Mouse (Mus musculus): ENCODE measurements around the gene Panx2.

Gene Panx2

DNA sequence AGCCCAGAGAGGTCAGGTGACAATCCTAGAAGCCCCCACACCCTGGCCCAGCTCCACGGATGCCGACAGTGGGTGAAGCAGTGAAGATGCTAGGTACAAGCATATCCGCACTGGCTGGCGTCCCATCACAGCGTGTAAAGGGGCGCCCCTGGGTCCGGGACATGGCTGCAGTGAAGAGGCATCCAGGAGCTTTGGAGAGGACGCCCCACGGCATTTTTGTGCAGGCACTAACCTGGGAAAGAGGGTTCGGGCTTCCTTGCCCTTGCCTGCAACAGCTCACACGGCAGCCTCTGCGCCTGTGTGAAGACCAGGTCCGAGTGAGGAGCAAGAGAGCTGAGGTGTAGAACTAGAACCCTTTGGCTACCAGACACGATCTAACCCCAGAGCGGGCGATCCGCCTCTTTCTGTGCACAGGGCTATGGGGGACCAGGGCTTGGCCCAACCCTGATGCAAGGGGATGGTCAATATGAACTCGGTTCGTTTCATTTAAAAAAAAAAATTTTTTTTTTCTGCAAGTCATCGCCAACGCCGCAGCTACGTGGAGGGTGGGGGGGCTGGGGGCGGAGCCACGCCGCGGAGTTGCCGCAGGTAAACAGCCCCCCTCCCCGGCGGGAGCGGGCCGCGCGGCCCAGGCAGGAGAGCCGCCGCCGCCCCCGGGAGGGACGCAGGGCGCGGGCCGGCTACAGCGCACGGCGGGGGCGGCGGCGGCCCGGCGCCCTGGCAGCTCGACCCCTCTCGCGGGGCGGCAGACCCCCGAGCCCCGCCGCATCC lies at the start of gene Panx2:
Gene Panx2, plus strand, starts transcription at position 574 of the 771 bp plus-strand sequence.
- peak; percentile 6 for DNase-seq (ENCODE audit: low spot score)

DNA sequence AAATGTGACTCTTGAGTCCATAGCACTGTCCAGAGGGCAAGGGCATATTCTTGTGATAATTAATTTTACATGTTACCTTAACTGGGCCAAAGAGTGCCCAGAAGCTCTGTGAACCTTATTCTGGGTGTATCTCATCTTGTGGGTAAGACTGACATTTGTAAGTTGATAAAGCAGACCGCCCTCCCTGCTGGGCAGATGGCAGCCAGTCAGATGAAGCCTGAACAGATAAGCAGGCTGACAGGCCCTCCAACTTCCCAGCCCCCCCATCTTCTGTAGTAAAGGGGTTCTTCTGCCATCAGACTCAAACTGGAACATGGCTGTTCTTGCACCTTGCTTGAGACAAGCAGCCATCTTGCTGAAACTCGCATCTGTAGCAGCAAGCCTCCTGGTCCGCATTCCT lies 42.8 kb upstream of the Panx2 start:
- no peak for DNase-seq (ENCODE audit: low spot score)

DNA sequence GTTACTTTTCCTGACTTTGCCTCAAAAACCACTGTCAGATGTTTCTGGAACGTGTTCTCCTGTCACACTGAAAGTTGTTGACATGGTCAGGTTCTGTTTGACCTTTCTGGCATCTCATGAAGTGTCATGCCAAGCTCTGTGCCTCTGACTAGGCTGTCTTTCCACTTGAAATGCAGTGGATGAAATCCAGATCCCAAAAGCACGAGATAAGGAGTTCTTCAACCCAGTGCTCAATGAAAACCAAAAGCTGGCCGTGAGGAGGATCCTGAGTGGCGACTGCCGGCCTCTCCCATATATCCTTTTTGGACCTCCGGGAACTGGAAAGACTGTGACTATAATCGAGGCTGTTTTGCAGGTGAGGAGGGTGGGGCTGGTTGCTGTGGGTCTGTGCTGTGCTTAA lies 39.4 kb upstream of the Panx2 start:
- no peak for DNase-seq (ENCODE audit: low spot score)

DNA sequence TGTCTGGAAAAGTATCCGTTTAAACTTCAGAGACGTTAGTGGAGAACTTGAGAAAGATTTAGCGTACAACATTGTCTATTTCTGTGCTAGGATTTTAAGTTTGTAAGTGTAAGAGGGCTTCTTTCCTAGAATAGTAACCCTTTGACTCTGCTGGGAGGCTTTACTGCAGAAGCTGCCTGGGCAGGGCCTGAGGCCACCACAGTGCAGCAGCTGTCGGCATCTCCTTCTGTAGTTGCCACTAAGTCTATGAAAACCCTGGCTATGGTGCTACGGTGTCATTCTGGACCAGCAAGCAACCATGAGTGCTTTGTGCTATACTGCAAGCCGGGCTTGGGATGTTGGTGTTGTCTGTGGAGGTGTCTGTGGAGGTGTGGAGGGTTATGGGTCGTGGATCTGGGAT lies 39.0 kb upstream of the Panx2 start:
- DNase-seq (ENCODE audit: low spot score) = no peak

DNA sequence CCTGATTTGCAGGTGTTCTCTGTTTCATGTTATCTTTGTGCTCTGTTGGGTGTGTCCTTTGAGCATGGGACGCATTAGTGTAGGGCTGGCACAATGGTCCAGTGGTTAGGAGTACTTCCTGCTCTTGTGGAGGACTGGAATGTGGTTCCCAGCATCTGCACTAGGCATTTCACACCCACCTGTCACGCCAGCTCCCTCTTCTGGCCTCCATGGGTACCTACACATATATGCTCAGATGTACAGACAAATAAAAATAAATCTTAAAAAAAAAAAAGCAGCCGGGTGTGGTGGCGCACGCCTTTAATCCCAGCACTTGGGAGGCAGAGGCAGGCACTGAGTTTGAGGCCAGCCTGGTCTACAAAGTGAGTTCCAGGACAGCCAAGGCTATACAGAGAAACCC lies 15.2 kb upstream of the Panx2 start:
- DNase-seq (ENCODE audit: low spot score) = no peak

DNA sequence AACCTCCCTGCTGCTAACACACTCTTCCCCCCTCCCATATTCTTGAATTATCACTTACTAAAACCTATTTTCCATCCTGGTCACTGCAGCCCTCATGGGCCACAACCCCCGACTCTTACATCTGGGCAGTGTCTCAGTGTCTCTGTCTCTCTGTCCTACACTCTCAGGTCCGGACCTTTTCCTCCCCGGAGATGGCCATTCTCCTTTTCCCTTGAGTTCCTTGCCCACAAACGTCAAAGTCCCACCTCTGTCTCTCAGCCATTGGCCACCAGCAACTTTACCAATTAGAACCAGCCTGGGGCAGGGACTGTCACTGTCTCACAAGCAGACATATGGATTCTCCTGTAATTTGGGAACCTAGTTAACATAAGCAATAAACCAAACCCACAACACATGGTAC lies 13.2 kb upstream of the Panx2 start:
- DNase-seq (ENCODE audit: low spot score) = no peak

DNA sequence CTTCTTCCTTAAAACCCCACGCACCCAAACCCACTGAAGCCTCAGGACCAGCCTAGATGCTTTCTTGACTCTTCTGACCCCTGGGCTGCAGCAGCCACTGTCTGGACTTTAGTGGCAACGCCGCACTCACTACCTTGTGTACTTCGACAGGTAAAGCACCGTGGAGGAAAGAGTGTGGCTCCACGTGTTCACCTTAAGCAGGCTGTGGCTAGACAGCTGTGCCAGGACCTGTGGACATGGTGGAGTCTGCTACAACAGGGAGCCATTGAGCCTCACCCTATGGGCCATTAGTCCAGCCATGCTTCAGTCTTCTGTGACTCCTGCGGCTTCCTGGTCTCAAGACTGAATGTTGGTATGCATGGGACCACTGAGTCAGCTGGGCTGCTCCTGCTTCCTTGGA lies 4.9 kb upstream of the Panx2 start:
- DNase-seq (ENCODE audit: low spot score) = no peak

DNA sequence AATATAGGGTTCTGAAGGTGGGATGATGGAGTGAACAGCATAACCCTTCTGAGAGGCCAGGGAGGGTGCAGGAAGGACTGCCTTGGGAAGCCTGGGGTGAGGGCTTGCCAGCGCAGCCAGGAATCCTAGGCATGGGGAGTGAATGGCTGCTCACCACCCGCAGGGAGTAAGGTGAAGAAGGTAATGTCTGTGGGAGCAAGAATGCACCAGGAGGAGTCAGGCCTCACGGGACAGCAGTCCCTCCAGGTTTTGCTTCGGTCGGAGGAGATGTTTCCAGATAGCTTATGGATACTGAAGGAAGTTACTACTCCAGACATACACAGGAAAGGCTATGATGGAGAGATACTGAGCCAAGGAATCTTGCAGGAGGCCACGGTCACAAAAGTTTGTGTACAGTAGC lies 798 bp upstream of the Panx2 start:
- peak; percentile 12 for DNase-seq (ENCODE audit: low spot score)

DNA sequence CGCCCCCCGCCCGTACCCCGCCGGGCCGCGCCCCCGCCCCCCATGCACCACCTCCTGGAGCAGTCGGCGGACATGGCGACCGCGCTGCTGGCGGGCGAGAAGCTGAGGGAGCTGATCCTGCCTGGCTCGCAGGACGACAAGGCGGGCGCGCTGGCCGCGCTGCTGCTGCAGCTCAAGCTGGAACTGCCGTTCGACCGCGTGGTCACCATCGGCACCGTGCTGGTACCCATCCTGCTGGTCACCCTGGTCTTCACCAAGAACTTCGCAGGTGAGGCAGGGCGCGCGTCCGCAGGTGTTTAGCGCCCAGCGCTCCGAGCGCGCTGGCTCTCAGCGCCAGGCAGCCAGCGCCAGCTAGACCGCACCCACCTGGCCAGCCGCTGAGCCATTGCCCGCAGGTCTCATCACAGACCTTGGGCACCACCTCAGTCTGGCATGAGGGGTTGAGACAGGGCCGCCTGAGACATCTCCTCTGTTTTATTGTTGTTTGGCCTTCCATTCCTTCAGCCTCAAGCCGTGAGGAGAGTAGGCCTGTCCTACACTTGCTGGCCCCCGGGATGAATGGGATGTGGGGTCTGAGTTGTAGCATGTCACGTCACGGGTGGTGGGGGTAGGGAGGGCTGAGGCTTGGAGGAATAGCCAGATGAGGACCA lies 623 bp downstream of the Panx2 start:
- DNase-seq (ENCODE audit: low spot score) = peak; percentile 29

DNA sequence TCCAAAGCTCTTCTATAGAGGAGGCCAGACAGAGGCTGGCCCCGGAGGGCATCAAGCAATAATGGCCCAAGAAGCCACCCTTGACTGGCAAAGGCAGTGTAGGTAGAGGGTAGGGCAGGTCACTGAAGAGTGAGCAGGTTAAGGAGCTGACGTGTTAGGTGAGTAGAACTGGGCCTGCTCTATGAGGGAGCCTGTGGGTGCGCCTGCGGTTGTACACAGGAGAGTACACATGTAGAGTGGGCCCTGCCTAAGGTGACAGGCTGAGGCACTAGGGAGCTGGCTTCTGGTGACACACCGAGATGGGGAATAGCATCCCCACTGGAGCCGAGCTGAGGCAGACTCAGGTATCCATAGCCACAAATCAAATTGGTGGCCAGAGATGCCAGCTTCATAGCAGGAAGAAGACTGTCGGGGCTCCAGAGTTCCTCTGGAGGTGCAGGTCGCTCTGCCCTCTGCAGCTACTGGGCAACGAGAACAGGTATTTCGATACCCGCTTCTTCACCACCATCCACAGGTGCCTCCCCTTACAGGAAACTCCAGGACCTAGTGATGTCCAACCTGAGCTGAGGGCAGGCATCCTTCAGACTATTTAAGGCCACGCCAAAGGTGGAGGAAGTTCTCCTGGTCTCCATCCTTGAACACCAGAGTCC lies 1.4 kb downstream of the Panx2 start:
- DNase-seq (ENCODE audit: low spot score) = peak; percentile 9

DNA sequence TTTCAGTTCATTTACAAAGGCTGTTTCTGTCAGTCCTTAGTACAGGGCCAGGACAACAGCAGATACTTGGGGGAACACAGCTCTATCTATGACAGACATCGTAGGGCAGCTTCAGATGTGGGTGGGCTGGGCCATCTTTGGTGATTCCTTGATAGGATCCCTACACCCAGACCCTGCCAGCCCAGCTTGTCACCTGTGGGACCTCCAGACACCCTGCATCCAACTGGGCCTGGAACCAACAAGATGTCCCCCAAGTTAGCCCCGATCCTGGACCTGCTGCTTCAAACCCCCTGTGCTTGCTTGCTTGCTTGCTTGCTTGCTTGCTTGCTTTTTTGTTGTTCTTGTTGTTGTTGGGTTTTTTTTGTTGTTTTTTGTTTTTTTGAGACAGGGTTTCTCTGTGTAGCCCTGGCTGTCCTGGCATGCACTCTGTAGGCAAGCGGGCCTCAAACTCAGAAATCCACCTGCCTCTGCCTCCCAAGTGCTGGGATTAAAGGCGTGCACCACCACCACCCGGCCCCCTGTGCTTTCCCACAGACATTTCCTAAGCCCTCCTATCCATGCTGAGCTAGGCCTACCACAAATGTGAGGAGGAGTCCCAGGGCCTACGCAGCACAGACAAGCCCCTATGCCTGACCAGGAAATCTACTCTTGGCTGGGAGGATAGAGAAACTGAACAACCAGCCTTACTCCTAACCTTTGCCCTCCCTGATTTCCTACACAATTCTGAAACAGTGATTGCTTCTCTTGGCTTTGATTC lies 2.4 kb downstream of the Panx2 start:
- peak; percentile 10 for DNase-seq (ENCODE audit: low spot score)

DNA sequence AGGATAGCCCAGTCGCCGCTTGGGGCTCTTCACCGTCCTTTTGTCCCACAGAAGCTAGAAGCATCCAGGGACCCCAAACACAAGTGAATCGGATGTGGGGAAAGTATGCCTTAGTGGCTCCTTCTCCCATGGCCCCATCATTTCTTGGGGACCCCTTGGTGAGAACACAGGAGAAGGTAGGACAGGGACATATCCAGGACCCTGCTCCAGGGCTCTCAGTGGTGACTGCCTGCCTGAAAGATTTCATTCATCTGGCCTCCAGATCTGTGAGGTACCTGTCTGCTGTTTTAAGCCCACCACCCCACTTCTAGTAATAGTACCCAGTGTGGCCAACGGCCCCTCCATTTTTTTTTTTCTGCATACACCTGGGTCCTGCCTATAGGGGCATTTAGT lies 3.0 kb downstream of the Panx2 start:
- no peak for DNase-seq (ENCODE audit: low spot score)

DNA sequence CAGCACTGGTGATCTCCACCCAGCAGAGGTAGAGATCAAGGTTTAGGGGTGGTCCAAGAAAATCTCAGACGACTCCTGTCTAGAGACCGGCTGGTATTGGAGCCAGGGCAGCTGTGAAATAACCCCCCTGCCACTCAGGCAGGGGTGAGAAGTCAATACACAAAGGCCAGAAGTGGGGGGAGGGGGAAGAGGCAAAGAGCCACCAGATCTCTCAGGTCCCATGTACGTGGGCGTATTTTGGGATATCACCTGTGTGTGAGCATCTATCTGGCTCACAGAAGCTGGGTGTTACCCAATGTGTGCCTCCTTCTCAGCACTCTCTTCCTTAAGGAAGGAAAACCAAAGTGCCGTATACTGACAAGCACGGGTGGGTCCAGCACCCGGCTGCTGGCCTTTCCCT lies 3.5 kb downstream of the Panx2 start:
- no peak for DNase-seq (ENCODE audit: low spot score)

DNA sequence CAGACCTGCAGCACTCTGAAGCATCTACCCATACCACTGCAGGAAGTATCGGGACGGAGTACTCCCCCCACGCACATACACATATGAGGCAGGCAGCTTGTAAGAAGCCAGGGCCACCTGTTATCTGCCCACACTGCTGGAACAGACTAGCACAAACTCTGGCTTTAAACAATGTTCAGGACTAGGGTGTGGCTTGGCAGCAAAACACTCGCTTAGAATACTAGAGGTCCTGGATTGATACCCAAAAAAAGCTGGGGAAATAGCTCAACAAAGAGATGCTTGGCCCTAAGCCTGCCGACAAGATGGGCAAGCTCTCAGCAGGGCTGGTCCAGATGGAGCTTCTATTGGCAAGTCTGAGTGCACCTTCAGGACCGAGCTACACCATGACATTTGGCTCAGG lies 4.0 kb downstream of the Panx2 start:
- peak; percentile 86 for DNase-seq (ENCODE audit: low spot score)

DNA sequence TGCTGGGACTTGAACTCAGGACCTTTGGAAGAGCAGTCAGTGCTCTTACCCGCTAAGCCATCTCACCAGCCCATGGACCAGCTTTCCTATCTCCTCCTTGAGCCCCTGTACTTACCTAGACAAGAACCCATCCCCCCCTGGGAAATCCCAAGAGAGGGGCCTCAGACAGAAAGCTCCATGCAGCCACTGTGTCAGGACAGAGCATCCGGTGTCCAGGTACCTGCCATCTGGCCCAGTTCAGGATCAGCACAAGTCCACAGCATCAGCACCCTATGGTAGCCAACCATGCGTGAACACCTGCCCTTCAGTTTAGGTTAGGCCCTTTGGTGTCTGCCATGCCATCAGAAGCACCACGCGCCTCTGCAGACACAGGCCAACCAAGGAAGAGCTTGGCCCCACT lies 5.4 kb downstream of the Panx2 start:
- DNase-seq (ENCODE audit: low spot score) = no peak

DNA sequence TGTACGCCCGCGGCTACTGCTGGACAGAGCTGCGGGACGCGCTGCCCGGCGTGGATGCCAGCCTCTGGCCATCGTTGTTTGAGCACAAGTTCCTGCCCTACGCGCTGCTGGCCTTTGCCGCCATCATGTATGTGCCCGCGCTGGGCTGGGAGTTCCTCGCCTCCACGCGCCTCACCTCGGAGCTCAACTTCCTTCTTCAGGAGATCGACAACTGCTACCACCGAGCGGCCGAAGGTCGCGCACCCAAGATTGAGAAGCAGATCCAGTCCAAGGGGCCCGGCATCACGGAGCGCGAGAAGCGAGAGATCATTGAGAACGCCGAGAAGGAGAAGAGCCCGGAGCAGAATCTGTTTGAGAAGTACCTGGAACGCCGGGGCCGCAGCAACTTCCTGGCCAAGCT lies 8.1 kb downstream of the Panx2 start:
- DNase-seq (ENCODE audit: low spot score) = no peak

DNA sequence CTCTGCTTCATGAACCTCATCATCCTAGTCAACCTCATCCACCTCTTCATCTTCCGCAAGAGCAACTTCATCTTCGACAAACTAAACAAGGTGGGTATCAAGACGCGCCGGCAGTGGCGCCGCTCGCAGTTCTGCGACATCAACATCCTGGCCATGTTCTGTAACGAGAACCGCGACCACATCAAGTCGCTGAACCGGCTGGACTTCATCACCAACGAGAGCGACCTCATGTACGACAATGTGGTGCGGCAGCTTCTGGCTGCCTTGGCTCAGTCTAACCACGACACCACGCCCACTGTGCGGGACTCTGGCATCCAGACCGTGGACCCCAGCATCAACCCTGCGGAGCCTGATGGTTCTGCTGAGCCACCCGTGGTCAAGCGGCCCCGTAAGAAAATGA lies 8.7 kb downstream of the Panx2 start:
- no peak for DNase-seq (ENCODE audit: low spot score)

DNA sequence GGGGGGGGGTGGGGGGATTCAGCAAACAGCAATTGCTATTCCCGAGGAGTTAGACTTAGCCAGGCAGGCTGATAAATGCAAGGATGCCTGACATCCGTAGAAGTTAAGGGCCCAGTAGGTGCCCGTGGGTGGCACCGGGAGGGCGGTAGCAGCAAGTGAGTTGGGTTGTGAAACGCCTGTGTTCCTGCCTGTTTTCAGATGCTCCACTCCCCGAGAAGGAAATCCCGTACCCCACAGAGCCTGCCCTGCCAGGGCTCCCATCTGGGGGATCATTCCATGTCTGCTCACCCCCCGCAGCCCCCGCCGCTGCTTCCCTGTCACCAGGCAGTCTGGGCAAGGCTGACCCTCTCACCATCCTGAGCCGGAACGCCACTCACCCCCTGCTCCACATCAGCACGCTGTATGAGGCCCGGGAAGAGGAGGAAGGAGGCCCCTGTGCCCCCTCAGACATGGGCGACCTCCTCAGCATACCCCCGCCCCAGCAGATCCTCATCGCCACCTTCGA lies 9.9 kb downstream of the Panx2 start:
- DNase-seq (ENCODE audit: low spot score) = no peak

DNA sequence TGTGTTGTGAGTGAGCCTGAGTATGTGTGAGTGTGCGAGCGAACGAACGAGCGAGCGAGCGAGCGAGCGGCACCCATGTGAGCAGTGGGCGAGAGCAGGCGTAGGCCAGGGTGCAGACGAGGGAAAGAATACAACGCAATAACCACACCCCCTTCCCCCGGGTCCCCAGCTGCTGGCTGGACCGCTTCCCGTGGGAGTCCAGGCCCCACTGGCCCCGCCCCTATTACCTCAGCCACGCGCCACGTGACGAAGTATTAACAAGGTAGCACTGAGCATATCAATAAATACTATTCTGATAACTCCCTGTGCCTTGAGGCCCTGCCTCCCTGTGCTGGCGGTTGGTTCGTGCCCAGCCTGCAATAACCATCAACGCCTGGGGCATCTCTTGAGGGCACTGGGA lies 11.1 kb downstream of the Panx2 start:
- DNase-seq (ENCODE audit: low spot score) = peak; percentile 54

DNA sequence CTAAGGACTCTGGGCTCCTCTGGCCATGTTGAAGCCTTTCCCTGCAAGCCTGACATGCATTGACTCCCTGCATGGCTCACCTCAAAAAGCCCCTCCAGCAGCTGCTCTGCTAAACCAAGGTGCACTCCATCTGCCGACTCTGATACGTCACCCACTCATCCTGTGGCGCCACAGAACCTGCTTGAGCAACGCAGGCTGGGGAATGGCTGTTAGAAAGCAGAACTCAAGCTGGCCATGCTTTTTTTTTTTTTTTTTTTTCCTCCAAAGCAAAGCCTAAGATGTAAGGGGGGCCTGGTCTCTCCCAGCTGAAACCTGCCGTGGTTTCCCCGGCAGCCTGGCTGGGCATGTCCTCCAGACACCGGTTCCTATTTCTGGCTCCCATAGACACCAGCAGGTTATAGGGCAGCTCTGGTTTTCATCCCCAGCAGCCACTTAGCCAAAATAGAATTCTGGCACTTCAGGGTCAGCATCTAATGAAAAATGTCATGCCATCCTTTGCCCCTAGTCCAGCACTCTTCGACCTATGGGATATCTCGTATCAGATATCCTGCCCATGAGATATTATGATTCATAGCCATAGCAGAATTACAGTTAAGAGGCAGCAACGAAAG lies 14.6 kb downstream of the Panx2 start:
- no peak for DNase-seq (ENCODE audit: low spot score)

DNA sequence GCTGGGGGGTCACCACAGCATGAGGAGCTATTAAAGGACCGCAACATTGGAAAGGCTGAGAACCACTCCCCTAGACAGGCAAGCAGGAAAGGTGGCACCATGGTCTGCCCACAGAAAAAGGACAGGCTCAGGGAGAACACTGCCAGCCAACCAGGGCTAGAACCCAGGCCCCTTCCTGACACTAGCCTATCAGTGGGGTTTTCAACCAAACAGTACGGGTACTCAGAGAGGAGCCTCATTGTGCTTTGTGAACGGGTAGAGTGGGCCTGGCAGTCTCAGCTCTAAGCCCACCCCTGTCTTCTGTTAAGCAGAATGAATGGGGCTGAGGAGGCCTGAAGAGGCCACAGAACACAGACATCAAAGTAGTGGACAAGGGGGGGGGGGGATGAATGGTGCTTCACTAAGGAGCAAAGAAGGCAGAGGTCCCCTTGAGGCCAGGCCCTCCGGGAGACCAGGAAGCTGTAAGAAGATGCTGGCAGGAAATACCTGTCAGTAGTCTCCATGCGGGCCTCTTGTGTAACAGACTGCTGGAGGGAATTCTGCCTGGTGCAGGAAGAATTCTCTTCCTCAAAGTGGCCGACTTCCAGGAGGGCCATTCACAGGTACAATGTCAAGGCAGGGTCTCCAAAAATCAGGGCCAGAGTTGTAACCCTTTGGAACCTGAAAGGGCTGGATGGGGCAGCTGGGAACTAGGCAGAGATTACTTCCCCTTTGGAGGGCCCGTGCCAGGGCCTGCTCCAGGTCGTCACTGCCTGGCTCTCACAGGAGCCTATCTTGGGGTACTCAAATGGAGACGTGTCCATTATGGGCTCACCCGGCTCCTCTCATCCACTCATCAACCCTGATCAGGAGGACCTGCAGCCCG lies 15.3 kb downstream of the Panx2 start, which contains the start of gene Trabd:
Gene Trabd, plus strand, starts transcription at position 512 of the 865 bp plus-strand sequence.
- DNase-seq (ENCODE audit: low spot score) = no peak

All from layer of hippocampus, adult 11-12 months (tissue).